Mouse (Mus musculus) layer of hippocampus, adult 9-10 months (tissue): Measurements from ENCODE around the gene Exosc7.

ENCODE experiments used
- DNase-seq: peaks from one replicate; pipeline ENCODE4 v3.0.0; 2022; ENCODE audit warnings: low spot score

The Exosc7 gene

DNA sequence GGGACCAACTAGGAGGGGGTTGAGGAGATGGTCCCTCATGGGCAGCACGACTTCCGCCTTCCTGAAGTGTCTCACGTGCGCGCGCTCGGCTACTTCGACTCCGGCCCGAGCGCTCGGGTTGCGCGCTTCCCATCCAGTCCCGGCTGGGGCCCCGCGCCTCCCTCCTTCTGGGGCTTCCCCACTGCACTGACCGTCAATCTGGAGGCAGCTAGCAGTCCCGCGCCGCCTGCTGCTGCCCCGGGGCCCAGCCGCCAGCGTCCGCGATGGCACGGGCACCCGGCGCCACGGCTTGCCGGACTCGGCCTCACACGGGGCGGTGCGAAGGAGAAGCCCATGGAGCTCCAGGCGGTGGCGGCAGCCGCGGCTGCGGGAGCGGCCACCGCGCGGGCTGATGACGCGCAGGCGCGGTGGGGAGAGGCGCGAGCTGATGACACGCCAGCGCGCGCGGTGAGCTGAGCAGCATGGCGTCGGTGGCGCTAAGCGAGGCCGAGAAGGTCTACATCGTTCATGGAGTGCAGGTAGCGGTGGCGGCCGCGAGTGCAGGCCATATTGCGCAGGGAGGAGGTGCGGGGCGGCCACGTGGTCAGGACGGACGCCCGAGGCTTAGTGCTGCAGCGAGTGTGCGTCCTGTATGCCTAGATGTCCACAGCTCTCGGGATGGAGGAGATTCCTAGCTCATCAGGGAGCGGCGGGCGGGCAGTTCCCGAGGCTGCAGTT lies at the start of gene Exosc7, which contains the start of gene Zdhhc3:
Gene Exosc7 (plus strand): TSS at position 411 of the 717 bp plus-strand sequence.
Gene Zdhhc3 (minus strand): TSS at position 401 of the 717 bp plus-strand sequence.
- DNase-seq = peak; percentile 50

DNA sequence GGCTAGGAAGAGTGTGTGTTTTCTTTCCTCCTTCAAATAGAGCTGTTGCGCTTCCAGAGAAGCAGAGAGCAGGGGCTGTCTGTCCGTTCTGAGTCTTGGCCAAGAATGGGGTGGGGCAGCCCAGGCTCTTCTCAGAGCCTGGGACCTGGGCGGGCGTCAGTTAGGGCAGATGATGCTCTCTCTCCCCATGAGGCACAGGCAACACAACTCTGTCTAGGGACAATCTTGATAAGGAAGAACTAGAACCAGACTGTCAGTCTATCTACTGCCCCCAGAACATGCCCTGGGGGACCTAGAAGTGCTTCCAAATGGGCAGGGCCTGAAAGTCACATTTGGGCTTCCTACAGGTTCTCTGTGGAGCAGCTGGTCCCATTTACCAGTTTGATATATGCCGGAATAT lies 33.9 kb upstream of the Exosc7 start:
- DNase-seq = no peak

DNA sequence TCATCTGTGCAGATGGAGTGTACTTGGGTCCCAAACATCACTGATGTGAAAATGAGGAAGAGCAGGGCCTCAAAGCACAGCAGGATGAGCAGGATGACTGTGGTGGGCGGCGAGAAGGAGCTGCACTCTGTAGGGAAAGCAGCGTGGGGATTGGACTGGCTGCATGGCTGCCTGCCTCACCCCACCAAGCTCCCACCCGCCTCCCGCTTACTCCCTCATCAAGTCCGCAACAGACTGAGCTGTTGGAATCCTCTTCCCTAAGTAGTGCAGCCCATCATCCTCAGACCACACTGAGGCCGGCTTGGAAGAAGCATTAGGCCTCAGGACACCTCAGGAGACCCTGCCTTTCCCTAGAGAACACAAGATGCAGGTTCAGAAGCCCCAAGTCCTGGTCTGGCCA lies 32.7 kb upstream of the Exosc7 start:
- no peak for DNase-seq

DNA sequence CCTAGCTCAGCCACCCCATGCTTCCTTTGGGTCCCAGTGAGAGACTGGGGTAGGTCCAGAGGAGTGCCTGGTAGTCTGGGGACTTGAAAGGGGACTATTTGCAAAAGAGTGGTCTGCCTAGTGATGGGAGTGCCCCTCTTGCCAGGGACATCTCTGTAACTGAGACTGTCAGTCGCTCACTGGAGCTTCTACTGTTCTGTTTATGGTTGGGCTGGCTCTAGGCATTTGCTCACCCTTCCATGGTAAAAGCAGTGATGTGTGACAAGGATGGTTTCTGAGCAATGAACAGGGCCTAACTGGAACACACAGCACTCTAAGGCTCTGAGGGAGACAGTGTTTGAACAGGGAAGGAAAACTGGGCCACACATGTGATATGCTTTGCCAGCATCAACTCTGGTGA lies 32.2 kb upstream of the Exosc7 start:
- no peak for DNase-seq

DNA sequence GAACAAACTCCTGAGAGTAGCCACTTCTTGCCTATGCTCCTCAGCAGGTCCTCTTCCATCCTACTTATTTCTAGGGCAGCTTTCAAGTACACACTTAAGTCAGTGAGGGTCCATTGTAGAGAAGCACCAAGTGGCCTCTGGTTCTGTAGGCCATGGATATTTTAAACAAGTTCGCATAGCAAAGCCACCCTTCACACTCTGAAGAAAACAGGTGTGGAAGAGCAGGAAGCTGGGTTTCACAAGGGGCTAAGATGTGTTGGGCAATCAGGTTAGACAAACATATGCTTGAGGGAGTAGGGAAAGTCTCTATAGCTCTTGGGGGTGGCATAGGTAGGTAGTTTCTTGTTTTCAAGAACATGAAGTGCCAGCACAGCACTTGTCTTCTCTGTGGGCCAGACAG lies 27.6 kb upstream of the Exosc7 start:
- no peak for DNase-seq

DNA sequence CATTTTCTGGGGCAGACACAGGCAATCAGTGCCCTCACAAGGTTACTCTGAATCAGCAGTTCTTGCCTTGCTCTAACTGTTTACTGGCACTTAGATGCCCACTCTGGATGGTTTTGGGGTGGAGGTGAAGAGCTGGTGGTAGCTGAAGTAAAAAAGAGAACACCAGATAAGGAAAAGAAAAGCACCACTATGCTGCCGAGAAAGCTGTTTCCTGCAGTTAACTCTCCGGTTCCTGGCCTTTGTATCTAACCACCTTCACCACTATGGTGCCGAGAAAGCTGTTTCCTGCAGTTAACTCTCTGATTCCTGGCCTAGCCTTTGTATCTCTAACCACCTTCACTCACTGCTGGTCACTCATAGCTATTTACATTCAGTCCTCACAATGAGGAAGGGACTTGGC lies 25.5 kb upstream of the Exosc7 start:
- no peak for DNase-seq

DNA sequence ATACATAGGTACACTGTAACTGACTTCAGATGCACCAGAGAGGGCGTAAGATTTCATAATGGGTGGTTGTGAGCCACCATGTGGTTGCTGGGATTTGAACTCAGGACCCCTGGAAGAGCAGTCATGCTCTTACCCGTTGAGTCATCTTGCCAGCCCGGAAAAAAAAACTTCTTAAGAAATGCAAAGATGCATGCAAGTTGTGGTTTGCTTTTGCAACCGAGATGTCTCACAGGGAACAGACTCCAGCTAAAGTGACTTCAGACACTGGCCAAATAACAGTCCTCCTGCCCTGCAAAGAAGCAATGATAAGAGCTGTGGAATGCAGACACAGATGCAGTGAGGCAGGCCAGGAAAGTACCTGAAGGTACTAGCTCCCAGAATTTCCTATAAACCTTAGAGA lies 22.2 kb upstream of the Exosc7 start:
- no peak for DNase-seq

DNA sequence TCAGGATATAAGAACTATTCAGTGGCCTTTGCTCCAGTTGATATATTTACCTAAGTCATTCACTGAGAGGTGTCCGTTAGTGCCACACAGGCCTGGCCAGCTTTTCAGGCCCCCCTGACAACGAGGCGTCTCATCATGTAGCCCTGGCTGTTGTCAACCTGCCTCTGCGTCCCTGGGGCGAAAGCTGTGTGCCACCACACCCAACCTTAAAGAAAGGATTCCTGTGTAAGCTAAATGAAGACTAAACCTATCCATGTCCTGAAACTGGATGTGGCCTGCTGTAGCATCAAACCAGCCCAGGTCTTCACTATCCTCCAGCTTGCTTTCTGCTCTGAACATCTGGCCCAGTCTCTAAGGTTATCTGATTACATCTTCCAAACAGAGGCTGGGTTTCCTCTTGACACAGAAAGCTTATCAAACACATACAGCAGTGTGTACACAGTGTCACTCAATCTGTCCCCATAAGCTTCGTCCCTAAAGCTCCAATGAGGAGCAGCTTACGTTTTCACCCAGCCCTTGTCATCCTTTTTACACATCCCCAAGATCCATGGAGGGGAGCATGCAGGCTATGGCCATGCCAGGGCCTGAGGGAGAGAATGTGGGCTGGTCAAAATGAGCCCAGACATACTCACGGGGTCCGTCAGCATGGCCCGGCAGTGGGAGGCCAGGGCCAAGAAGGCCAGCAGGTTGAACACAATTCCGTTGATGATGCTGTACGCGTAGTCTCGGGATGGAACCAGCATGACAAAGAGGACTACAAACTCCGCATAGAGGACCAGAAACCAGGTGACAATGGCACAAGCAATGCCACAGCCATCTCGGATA lies 13.2 kb upstream of the Exosc7 start:
- no peak for DNase-seq

DNA sequence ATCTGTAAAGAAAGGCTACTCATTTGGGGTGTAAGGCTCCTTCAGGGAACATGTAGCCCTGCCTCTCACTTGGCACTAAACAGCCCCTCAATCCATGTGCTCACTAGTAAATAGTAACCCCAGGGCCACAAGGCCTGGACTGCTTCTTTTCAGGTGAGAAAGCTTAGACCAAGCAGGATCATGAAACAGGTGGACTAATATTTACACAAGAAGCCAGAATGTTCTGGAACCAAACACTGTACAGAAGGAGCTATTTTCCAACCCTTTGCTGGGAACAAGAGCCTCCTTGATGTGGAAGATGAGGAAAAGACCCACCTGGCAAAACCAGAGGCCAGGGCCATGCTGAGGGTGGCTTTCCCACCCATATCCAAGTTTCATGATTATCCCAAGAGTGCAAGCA lies 9.6 kb upstream of the Exosc7 start:
- DNase-seq = no peak

DNA sequence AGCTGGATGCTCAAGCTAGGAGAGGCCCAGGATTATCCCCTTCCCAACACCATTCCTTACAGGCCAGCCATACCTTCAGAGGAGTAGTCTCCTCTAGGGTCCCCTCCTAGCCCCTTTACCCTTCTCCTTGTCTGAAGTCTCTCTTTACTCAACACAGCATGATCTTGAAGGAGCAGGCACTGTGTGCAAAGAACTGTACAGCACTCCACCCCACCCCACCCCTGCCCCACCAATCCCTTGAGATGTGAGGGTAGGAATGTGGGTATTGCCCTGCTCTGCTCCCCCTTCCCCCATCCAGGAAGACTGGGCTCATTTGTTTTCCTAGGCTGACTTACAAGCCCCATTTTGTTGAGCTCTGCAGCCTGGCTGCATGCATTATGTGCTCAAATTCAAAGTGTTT lies 8.7 kb upstream of the Exosc7 start:
- DNase-seq = no peak

DNA sequence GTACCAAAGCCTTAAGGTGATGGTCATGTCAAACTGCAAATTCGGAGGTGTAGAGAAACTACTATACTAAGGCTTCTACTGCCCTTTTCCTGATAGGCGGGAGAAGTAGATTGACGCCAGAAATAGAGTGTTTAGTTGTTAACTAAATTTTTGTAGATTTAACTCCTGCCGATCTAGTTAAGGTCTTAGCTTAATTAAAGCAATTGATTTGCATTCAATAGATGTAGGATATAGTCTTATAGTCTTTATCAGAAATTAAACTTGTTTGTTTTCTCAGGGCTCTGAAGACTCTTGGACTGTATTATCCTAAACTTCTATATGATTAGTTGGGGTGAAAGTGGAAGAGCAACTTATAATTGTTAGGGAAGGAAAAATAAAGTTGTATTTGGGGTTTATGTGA lies 5.8 kb upstream of the Exosc7 start:
- DNase-seq = no peak

DNA sequence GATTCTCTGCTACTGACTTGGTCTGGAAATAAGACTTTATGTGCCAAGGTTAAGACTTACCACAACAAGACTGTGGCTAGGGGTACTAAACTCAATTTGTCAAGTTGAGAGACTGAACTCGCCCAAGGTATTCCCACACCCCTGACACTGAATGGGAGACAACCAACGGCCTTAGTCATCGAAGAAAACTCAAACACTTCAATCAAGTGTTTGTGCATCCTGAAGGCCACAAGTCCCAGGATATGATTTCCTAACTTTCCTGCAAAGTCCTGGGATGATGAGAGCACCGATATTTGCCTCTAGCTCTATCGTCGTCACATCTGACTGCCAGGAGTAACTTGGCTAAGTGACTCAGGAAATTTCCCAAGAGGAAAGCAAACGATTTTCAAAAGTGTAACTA lies 3.8 kb upstream of the Exosc7 start:
- no peak for DNase-seq

DNA sequence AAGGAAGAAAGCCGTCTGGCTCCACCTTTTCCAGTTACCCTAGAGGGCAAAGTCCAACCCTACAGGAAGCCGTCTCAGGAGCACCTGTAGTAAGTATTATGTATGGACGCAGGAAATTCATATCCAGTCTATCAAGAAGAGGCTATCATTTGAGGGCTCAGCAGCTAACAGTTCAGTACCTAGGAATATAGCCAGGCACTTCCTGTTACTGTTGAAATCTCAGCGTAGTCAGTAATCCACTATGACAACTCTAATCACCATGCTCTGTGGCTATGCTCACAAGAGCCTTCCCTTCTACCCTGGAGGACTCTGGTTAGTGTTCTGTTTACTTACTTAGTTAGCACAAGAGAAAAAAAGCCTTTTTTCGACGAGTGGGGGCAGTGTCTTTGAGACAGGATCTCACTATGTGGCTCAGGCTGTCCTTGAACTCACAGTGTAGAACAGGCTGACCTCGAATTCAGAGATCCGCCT lies 1.2 kb upstream of the Exosc7 start:
- DNase-seq = no peak

DNA sequence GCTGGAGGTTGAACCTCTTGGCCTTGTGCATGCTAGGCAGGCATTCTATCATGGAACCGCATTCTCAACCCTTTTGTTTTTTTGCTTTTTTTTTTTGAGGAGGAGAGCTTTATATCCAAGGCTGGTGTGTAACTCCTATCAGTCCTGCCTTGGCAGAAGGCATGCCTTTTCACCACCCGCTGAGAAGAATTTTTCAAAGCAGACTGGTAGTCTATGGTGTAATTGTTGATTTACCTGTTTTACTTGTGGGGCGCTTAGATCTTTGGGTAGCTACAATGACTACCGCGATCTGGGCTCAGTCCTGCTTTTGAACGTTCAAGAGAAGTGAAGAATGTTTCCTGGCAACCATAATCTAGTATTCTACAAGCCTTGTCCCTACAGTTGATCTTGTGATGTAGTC lies 916 bp downstream of the Exosc7 start:
- DNase-seq = no peak

DNA sequence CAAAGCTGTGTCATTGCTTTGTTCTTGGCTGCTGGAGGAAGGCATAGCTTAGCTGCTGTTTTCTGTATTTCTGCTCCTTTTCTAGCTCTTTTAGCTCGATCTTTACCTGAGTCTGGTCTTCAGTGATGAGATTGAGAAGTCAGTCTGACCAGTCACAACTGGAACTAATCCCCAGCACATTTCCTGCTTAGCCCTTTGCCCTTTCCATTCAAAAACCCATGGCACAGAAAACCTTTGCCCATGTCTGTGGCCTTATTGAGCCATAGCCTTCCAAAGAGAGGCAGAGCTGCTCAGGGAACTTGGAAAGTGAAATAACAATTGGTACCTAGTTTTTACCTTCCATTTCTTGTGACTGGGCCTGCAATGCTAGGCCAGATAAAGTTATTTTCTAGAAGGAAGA lies 2.6 kb downstream of the Exosc7 start:
- DNase-seq = no peak

DNA sequence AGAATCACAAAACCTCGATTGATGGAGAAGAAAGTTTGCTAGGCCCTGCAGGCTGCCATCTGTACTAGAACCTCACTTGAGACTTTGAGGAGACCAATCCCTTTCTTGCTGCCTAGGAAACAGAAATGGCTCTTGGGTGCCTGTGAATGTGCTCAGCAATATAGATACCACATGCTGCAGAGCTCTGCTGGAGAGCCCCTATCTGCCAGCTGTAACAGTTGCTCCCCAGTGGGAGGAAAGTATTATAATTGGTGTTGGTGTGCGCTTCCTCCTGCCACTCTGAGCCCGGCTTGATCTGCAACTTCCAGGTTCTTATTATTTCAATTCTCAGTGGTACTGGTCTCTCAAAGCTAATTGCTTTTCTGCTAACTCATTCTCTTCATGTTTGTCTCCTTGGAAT lies 10.0 kb downstream of the Exosc7 start:
- no peak for DNase-seq

DNA sequence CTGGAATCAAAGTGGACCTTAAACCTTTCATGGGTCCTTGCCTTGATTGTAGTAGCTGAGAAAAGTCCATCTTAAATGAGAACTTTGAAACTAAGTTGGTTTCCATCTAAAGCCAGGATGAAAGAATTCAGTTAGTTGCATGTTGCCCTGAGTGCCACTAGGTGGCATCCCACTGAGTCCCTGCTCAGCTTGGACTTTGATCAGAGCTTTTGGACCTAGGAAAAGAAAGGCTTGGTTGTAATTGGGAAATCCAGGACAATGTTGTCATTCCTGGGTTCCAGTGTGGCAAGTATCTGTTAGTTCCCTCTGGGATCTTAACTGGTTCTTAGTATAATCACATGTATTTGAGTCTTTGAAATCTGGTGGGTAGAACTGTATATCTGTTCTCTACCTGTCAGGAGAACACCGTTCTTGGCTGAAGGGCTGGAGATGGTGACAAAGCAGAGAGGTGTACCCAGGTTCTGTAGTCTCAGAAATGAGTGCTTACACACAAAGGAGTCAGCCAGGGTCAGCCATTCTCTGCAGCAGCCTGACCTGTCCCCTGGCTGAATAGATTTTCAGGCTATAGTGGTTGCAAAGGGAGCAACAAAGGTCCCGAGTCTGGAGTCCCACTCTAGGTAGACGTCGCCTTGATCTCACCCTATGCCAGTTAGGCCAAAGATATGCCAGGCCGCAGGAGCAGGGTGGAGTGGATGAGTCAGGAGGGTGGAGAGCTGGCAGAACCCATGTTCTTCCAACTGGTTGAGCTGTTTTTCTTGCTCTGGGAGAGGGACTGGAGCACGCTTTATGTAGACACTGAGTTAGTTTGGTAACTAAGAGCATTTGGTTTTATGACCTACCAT lies 10.8 kb downstream of the Exosc7 start:
- no peak for DNase-seq

DNA sequence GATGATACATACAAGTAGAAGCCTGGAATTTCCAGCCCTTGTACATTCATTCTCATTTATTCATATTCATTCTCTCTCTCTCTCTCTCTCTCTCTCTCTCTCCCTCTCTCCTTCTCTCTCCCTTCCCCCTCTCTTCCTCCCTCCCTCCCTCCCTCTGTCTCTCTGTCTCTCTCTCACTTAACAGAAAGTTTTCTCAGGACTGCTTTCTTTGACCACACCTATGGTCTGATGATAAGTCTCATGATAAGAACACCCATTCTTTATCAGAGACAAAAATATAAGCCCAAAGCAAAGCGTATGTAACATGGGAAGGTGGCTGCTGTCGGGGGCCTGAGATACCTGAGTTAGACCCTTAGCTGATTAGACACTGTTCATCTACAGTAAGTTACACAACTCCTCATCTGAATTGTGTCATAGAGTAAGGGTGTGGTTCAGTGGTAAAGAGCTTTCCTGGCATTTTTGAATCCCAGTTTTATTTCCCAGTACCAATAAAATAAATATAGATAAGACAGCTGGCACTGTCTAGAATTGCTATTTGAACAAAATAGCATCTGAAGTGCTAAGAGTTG lies 11.5 kb downstream of the Exosc7 start:
- DNase-seq = no peak

DNA sequence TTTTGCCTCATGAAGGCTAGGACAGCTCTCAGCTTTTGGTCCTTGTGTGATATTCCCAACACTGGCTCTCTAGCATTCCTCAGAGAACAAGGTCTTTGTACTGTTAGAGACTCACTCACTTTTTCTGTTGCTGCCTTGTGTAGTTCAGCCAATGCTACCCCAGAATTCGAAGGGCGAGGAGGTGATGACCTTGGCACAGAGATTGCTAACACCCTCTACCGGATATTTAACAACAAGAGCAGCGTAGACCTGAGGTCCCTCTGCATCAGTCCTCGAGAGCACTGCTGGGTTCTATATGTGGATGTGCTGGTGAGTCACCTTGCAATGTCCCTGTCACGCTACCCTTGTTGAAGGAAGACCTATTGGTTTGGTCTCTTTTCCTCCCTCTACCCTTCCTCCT lies 14.6 kb downstream of the Exosc7 start:
- DNase-seq = no peak

DNA sequence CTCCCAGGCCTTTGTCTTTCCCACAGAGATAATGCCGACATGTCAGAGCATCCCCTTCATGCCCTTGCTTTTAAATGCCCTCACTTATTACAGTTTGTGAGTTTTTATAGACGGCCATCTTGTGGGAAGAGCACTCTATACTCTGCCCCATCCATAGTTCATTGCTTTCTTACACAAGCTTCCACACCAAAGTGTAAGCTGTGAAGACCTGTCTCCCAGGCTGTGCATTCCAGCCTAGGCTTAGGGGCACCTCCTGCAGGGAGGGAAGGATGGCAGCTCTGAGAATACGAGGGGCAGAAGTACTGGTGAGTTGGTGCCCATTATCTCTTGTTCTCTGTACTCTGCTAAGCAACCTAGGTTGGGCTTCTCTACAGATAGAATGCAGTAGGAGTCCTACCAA lies 20.0 kb downstream of the Exosc7 start:
- DNase-seq = no peak

DNA sequence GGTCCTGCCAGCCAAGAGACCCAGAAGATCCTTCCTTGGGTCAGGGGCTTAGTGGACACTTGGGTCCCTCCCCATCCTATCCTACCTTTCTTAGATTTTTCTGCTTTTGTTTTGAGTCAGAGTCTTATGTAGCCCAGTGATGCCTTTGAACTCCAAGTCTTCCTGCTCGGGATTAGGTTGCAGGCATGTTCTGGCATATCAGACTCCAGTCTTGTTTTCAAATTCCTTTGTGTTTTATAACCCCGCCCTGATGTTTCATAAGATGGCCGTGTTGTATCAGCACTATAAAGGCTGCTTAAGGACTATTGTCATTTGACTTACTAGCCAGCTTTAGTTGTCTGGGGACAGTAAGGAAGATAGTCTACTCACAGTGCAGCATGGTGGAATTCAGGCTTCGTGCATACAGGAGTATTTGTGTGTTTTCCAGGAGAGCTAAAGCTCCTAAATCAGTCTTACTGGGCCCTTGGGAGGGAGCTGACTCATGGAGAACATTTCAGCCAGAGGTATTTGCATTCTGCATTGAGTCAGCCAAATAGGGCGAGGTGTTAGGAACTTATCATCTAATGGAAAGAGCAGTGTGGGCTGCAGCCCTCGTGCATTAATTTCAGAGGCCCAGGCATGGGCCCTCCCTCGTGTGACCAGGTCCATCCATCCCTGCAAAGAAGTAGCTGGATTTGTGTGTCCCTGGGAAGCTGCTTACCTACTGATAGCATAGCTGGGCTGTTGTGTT lies 24.1 kb downstream of the Exosc7 start:
- DNase-seq = no peak
